Mouse (Mus musculus) mouse trophoblast stem cell (cell line): ENCODE results near the gene Mgrn1.

Experiments
- in situ Hi-C, 2 experiments: fragments of 300-500 bp; cut with MseI, MboI; formaldehyde crosslinking; loops; 2 replicates in 1 of 2; 3 replicates in 1 of 2; pipeline ENCODE4 v1.15.1; 2025

Mgrn1 gene

GRCm38 (mm10) chr16:4878192-4878885 is 7.7 kb upstream of the Mgrn1 start:
- in situ Hi-C loops: no loop called here

DNA sequence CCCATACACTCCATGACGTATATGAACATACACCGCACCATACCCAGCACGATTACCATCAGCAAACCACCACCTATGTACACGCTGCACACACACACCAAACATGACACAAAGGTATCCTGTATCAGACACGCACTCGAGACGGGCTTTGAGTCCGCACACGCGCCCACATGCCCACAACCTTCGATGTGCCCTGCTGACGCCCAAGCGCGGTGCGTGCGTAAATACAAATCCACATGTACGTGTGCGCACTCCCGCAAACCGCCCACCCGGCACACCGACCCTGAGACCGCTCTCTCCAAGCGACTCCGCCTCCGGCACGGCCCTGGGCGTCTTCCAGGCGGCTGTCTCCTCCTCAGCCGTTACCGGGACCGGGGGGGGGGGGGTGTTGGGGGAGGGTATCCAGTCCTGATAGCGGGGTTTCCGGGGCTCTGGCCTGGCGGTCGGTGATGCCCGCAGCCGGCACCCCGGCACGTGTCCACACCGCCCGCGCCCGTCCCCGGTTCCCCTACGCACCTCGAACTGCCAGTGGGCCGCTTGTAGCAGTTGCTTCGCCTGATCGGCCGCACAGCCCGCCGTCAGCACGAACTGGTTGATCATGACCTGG is 6.8 kb upstream of the Mgrn1 start:
- in situ Hi-C loops: no loop called here

GRCm38 (mm10) chr16:4879708-4880124 is 6.3 kb upstream of the Mgrn1 start:
- in situ Hi-C loops: no loop called here

DNA sequence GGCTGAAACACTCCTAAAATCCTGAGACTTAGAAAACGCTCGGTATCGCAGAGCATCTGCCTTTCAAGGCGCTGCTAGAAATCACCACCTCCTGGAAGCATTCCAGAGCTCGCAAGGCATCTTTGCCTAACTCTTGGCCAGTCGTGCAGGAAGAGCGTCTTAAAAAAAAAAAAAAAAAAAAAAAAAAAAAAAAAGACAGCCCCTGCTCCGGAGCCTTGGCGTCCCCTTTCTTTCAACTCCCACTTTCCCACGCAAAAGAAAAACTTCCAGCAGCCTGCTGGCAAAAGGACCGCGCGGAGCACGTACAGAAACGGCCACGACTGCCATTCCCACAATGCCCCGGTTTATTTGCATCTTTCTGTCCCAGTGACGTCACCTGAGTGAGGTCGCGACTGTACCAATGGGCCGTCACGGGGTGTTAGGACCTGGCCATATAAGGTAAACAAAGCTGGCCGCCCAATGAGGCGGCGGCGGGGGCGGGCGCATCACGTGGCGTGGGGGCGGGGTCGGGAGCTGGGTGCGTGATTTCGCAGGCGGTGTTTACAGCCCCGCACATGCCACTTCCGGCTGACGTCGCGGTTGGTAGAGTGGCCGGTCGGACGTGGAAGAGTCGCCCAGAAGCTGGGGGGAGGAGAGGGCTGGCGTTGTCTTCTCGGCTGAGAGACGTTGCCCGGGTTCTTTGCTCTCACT is 5.8 kb upstream of the Mgrn1 start, which contains the start of gene Ubald1:
Gene Ubald1, minus strand, starts transcription at position 180 of the 690 bp plus-strand sequence.
- in situ Hi-C loops: no loop called here

DNA sequence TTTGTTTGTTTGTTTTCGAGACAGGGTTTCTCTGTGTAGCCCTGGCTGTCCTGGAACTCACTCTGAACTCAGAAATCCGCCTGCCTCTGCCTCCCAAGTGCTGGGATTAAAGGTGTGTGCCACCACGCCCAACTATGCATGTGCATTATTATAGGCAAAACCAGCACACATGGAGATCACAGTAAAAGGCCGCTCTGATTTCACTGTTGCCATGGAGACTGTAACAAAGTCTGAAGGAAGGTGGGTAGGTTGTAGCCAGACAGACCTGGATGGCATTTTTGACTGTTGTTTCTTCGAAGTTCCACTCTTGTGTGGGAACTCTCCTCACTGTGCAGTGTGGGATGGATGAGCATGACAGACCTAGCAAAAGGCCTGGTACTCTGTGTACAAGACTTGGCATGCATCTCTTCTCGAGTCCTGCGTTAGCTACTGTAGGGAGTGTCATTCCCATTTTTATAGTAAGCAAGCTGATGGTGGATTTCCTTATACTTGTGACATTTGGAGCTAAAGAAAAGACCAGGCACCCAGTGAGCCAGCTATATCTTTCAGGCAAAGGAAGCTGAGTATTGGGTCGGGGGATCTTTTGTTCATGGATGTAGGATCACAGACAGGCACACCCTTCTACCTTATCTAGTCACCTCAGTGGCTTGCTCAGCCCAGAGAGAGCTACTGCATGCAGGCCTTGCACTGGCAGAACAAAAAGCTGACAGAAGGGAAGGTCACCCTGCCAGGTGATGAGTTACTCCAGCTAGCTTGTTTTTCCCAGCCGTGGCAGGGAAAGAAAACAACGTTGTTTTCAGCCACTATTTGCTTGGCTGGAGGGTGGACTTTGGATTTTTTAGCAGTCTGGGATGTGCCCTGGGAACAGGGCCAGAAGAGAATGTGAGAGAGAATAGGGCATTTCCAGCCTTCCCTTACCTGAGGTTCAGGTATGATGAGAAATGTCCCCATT is 4.4 kb upstream of the Mgrn1 start:
- in situ Hi-C loops: no loop called here

- in situ Hi-C loops: no loop called here
Measured at GRCm38 (mm10) chr16:4884930-4885329, 1.1 kb upstream of the Mgrn1 start.

GRCm38 (mm10) chr16:4886690-4887020 is 606 bp downstream of the Mgrn1 start:
- in situ Hi-C loops: no loop called here

GRCm38 (mm10) chr16:4890201-4890709 is 4.2 kb downstream of the Mgrn1 start:
- in situ Hi-C loops: no loop called here

GRCm38 (mm10) chr16:4892171-4892570 is 6.1 kb downstream of the Mgrn1 start:
- in situ Hi-C loops: no loop called here

DNA sequence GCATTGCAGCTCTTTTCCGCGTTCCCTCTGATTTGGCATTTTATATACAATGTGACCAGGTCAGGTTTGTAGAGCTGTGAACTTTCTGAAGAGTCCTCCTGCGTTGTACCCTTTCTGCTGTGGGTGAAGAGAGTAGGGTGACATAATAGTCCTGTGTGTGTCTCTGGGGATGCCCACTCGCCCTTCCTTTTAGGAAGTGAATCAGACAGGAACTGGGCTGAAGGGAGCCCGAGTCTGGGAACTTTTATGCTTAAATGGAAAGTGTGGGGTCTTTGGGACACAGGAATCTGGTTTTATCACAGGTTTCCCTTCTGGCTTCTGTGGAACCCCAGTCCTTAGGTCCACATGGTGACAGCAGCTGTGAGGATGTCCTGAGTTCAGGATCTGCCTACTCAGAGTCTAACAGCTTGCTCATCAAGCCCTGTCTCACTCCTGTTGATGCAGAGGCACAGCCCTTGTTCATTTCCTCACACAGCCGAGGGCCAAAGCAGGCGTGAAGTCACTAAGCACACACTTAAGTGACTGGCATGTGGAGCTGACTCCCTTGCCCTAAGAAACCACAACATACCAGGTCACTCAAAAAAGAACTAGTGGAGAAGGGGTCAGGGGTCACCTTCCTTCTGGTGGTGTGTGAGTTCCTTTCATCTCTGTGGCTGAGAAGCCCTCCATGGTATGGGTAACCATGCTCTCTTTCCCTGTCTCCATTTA is 8.3 kb downstream of the Mgrn1 start:
- in situ Hi-C loops: no loop called here

GRCm38 (mm10) chr16:4896249-4897027 is 10.4 kb downstream of the Mgrn1 start:
- in situ Hi-C loops: no loop called here

DNA sequence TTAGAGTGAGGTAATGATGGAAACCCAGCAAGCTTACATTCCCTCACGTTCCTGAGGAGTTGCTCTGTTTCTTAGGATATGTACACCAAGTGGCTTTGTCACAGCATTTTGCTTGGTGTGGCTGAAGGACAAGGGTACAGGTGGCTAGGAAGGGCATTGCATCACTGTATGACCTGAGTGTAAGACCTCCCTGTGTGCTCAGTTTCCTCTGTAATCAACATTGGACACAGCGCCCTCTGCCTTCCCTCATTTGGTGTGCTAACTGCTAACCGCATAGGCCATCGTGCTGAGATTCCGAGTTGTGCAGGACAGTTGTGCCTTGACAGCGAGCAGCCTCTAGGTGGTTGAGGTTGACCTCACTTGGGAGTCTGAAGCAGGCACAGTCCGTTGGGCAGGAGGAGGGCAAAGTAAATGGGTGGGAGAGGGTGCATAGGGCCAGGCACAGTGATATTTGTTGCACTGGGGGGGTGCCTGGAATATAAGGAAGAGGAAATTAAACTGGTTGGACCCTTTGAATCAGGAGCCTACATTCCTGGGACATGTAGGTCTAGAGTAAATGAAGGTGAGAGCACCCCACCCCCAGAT is 11.2 kb downstream of the Mgrn1 start:
- in situ Hi-C loops: no loop called here

GRCm38 (mm10) chr16:4898881-4899280 is 12.8 kb downstream of the Mgrn1 start:
- in situ Hi-C loops: no loop called here

- in situ Hi-C loops: no loop called here
Measured at GRCm38 (mm10) chr16:4899711-4900110, 13.7 kb downstream of the Mgrn1 start.

DNA sequence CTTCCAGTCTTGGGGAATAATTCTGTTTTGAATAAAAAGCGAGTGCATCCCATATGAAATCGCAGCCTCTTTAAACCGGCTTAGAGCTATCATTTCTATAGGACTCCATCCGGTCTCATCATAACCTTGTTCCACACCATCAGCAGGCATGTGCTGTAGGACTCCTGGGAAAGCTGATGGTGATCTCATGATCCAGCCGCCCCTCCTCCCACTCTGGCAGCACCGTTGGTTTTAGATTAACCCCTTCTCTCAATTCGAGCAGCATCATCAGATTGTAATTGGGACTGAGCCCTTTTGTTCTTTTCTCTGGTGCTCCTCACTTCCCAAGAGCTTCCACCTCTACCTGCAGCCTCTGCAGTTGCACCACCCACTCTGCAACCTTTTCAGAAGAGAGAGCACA is 15.1 kb downstream of the Mgrn1 start:
- in situ Hi-C loops: no loop called here

GRCm38 (mm10) chr16:4902390-4902789 is 16.3 kb downstream of the Mgrn1 start:
- in situ Hi-C loops: no loop called here

- in situ Hi-C loops: no loop called here
Measured at GRCm38 (mm10) chr16:4903491-4904102, 17.5 kb downstream of the Mgrn1 start.

DNA sequence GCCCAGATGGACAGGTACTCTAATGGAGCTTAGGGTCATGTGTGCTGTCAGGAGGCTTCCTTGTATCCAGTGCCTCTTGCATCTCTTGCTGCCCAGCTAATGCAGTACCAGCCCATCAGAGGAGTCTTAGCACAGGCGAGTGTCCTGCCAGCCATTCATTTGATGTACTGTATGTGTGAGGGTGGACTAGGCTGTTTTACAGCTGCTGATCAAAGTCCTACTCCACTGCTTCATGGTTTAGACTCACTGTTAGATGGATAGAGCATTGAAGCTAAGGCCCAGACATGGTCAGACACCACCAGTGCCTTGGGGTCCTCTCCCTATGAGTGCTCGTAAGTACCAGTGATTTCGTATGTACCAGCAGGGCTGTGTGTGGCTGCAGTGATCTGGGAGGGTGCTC is 18.8 kb downstream of the Mgrn1 start:
- in situ Hi-C loops: no loop called here

- in situ Hi-C loops: no loop called here
Measured at GRCm38 (mm10) chr16:4905591-4905990, 19.5 kb downstream of the Mgrn1 start.
